Mouse (Mus musculus) thymus, postnatal 4 days (tissue): Measurements from ENCODE around the gene Erp29.

Experiments
- DNase-seq: peaks from one replicate; pipeline ENCODE4 v3.0.0; 2021

The Erp29 gene

GRCm38 (mm10) chr5:121448450-121448849 lies 3.9 kb downstream of the Erp29 start:
- peak; percentile 53 for DNase-seq

GRCm38 (mm10) chr5:121444870-121445269 lies 7.4 kb downstream of the Erp29 start:
- DNase-seq: no peak

DNA sequence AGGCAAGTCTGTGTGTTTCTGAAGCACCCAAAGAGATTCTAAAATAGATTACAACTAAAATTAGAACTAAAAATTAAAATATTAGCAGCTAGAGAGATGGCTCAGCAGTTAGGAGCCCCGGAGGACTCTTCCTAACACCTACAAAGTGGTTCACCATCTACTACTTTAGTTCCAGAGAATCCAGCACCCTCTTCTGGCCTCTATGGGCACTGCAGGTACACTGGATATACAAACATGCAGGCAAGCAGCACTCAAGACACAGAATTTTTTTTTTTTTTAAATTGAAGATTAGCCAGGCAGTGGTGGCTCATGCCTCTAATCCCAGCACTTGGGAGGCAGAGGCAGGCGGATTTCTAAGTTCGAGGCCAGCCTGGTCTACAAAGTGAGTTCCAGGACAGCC lies 8.8 kb downstream of the Erp29 start:
- peak; percentile 76 for DNase-seq

DNA sequence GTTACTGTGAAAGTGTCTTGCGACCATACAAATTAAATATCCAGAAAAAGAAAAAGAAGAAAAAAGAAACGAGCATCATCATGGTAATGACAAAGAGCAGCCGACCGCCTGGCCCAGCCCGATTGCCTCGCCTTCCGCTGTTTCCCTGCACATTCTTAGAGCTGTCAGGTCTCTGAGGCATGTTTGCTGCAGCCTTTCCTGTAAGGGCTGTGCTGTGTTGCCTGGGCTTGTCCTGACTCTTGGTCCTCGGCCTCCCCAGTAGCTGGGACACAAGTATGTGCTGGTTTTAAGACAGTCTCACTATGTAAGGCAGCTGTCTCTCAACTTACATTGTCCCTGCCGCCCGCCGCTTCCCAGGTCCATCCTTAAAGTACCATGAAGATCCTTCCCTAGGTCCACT lies 13.6 kb downstream of the Erp29 start:
- no peak for DNase-seq

GRCm38 (mm10) chr5:121438131-121438530 lies 14.2 kb downstream of the Erp29 start:
- DNase-seq: no peak

DNA sequence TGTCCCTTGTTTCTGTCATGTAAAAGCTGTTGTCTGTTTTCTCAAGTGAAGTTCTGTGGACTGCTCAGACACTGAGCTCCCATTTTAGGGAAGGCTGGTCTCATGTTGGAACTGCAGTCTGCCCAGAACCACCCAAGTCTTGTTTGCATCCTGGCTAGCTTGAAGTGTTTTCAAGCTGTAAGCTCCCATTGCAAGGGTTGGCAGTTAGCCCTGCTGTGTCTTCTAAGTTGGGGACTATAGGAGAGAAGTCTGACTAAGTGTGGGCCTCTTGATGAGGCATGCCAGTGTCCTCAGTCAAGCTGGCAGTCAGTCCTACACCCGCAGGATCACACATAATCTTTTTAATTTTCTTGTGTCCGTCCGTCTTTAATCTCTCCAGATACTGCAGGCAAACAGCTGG lies 23.4 kb downstream of the Erp29 start:
- DNase-seq: no peak

DNA sequence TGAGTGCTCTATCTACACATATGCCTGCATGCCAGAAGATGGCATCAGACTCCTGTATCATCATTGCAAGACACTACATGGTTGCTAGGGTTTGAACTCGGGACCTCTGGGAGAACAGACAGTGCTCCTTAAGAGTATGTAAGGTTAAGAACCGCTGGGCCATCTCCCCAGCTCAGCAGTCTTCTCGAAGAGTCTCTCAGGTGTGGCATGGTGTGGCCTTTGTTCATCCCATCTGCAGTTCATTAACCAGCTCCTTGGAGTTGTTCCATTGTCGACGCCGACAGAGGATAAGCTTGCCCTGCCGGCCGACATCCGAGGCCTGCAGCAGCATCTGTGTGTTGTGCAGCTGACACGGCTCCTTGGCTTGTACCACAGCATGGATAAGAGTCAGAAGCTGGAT lies 29.0 kb downstream of the Erp29 start:
- DNase-seq: no peak

DNA sequence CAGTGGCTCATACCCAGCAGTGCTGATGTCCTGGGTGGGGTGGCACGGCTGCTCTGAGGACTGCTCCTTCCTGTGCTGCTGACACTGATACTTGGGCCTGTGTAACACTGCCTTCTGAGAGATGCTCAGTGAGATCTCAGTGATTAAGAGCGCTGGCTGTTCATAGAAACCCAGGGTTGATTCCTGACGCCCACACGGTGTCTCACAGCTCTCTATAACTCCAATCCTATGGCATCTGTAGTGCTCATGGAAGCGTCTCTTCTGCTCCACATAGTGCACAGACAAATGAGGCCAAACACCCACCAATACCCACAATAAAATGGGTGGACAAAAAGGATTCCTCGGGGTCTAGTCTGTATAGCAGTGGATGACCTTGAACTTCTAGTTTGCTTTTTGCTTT lies 29.5 kb downstream of the Erp29 start:
- DNase-seq: no peak

GRCm38 (mm10) chr5:121420721-121421120 lies 31.6 kb downstream of the Erp29 start:
- DNase-seq: no peak

GRCm38 (mm10) chr5:121410975-121411374 lies 41.3 kb downstream of the Erp29 start:
- no peak for DNase-seq

- DNase-seq: no peak
Measured at GRCm38 (mm10) chr5:121407856-121408255, 44.5 kb downstream of the Erp29 start.

DNA sequence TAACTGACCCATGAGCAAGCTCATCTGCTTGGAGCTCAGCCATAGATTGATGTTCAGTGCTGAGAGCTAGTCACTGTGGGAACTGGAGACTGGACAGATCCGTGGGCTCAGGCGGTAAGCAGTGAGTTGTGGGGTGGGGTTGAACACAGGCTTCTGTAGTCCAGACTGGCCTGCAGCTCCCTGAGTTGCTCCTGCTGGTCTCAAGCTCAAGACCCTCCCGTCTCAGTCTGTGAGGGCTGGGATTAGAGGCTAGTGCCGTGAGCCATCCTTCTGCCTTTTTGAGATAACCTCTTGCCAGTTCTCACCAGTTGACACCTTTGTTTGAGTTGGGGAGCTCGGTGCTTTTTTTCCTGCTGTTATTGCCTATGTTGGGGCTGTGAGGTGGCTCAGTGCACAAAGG lies 51.5 kb downstream of the Erp29 start:
- DNase-seq: no peak

- no peak for DNase-seq
Measured at GRCm38 (mm10) chr5:121400064-121400463, 52.2 kb downstream of the Erp29 start.

DNA sequence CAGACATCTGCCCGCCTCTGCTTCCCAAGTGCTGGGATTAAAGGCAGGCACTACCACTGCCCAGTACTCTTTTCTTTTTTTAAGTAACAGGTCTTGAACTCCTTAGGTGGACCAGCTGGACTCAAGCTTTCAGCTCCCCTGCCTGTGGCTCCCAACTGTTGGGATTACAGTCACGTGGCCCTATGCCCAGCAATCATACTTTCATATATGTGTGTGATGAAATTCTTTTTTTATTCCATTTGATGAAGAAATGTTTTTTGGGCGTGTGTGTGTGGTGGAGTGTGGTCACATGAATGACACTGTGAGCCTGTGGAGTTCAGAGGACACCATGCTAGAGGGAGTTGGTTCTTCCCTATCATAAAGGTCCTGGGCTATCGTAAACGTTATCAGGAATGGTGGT lies 52.8 kb downstream of the Erp29 start:
- no peak for DNase-seq

DNA sequence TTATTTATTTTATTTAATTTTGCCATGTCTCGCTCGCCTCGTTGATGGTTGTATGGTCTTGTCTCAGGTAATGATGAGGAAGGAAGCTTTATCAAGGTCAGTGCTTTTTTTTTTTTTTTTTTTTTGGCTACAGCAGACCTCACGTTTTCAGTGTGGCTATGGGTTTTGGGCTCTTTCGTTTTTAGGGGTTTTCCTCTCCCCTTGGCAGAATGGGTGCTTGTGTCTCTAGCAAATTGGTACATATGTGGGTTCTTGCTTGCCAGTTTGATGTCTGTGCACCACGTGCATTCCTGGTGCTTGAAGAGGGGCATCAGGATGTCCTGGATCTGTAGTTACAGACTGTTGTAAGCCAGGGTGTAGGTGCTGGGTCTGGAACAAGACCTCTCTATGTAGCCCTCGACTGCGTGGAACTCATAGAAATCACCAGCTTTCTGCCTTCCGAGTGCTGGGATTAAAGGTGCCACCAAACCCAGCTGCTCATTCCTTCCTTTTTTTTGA lies 53.3 kb downstream of the Erp29 start:
- no peak for DNase-seq

- DNase-seq: no peak
Measured at GRCm38 (mm10) chr5:121398146-121398964, 54.0 kb downstream of the Erp29 start.

DNA sequence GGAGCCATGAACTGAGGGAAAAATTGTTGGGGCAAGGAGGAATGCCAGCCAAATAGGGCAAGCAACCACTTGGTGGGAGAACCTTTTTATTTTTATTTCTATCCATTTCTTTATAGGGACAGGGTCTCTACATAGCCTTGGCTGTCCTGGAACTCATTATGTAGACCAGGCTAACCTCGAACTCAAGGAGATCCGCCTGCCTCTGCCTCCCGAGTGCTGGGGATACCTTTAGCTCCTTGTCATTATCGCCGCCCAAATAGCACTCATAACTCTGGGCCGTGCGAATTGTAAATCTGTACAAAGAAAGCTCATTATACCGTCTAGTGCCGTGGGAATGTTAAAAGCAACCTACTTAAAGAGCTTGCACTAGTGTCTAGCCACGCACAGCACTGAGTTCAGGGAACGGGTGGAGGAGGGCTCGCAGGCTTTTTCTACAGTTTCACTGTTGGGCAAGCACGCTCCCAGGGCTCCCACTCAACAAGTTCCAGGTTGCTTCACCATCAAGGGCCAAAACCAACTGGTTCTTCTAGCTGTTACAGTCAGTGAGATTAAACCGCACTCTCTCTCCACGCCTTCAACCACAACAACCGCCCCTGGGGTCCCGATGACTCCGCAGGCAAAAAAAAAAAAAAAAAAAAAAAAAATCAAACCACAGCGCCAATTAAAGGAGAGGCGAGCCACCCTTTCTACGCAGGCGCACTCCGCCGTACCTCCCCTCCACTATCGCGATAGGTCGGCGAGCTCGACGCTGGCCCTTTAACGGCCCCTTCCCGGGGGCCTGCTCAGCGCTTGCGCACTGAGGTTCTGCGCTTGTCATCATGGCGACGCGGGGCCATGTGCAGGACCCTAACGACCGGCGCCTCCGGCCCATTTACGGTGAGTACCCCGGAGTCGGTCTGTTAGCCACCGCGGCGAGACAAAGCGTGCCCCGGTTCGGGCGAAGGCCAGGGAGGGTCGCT lies 54.8 kb downstream of the Erp29 start, which contains the start of gene Naa25:
Naa25 (plus strand) TSS at position 750 of the 959 bp plus-strand sequence.
- peak; percentile 98 for DNase-seq

DNA sequence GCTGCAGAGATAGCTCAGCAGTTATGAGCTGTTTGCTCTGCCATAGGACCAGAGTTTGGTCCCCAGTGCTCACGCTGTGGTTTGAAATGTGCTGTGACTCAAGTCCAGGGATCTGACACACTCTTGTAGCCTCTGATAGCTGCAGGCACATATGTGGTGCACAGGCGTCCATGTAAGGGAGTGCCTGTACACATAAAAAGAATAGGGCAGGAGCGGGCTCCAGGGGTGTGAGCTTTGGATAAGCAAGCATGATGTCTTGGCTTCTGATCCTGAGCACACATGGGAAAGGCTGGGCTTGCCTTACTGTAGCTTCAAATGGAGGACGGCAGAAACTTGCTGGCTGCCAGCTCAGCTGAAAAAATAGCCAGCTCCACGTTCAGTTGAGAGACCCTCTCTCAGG lies 56.7 kb downstream of the Erp29 start:
- no peak for DNase-seq

DNA sequence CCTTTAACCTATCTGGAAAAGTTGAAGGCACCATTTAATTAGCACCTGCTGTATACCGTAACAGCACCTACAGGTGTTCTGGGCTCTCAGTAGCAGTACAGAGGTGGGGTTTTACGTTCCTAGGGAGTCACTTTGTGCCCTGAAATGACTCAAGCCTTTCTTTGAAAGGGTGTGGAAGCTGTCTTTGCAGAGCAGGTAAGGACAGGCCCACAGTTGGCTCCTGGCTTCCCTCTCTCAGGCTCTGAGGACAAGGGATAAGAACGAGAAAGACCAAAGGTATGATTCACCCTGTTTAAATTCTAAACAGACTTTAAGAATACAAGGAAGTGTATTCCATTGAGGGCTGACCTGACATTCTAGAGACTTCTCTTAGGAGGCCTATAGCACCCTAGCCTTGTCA lies 58.9 kb downstream of the Erp29 start:
- no peak for DNase-seq

DNA sequence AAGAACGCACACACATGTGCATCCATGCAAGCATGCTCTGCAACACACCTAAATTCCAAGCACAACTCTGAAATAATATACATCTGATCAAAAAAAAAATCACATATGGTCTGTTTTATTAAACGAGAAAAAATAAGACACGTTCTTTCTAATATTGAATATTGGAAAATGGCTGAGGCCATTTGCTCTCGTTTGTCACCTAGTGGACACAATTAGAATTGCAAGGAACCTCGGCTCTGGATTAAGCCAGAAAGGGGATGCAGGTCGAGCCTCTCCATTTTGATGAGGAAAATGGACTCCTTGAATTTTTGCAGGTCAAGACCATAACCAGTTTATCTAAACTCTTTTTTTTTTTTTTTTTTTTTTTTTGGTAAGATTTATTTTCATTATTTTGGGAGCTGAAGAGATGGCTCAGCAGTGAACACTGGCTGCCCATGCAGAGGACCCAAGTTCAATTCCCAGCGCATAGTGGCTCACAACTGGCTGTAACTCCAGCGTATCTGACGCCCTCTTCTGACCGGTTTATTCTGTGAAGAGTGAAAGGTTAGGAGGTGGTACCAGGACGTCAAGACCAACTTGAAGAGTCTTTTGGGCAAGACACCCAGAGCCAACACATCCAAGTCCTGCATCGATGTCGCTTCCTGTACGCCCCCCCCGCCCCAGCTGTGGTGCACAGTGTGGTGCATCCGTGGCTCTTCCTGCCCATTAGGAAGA lies 59.5 kb downstream of the Erp29 start:
- DNase-seq: peak; percentile 38

- no peak for DNase-seq
Measured at GRCm38 (mm10) chr5:121389691-121390090, 62.6 kb downstream of the Erp29 start.

GRCm38 (mm10) chr5:121389106-121389505 lies 63.2 kb downstream of the Erp29 start:
- no peak for DNase-seq

GRCm38 (mm10) chr5:121387126-121387525 lies 65.2 kb downstream of the Erp29 start:
- no peak for DNase-seq
